Mouse (Mus musculus): ENCODE results near the gene Axin1. TPM values are rescaled to one million over a fixed set of nuclear protein-coding genes. Genes with fewer than 3 reads are reported as not detected.
A peak's percentile ranks its signal among the peaks of the same experiment; 100 is the strongest.

Gene Axin1
- total and polyA plus RNA-seq, 3 experiments, result 27.8 to 38.8 (median 28.5) TPM

DNA sequence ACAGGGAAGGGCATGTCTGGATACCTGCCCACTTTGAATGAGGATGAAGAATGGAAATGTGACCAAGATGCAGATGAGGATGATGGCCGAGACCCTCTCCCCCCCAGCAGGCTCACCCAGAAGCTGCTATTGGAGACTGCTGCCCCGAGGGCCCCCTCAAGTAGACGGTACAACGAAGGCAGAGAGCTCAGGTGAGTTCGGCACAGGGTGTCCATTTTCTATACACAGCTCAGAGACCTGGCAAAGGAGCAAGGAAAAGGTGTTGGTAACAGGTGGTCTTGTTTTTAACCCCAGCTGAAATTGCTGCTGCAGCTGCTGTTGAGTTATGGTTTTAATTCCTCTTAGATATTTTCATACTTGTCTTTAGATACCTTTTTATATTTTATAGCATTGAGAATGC is 4.9 kb downstream of the Axin1 start:
- DNase-seq (ENCODE audit: extremely low read depth), result no peak
- in situ Hi-C loops (cut with MboI; ENCODE audit: low pct_ligation_motif_present, low pct_unique_long_range_greater_than_20kb, low sequenced_read_pairs), result no loop called here
- H3K9ac ChIP-seq (ENCODE audit: insufficient read depth, low read depth), result no peak overlapping the region
- H3K36me3 ChIP-seq (replicated peaks in 1 of 2; ENCODE audit: control insufficient read depth in 1 of 2, insufficient read depth in 1 of 2, low read length in 1 of 2), result peaks cover 20 to 70% of the 10 kb centered on the region in 2 experiments
- no peak overlapping the region for H3K27ac ChIP-seq (ENCODE audit: insufficient read depth, low read depth)
- TF ChIP-seq USF1 (IDR thresholded peaks at IDR 0.05; ENCODE audit: low read depth, low read length) (no peak), ETS1 (conservative IDR thresholded peaks at IDR 0.05; ENCODE audit: low read depth, low read length) (no peak), MYC (IDR thresholded peaks at IDR 0.05; ENCODE audit: low read depth, low read length) (no peak), SMC3 (IDR thresholded peaks at IDR 0.05; ENCODE audit: low read depth, low read length) (no peak), PAX5 (IDR thresholded peaks at IDR 0.05; ENCODE audit: low read length) (no peak), RCOR1 (conservative IDR thresholded peaks at IDR 0.05; ENCODE audit: low read depth, low read length) (no peak), IRF4 (IDR thresholded peaks at IDR 0.05; ENCODE audit: low read depth, low read length) (no peak), POLR2AphosphoS2 (IDR thresholded peaks at IDR 0.05; ENCODE audit: low read depth, low read length) (no peak), TBP (conservative IDR thresholded peaks at IDR 0.05; ENCODE audit: low read depth, low read length) (no peak), MEF2A (IDR thresholded peaks at IDR 0.05; ENCODE audit: borderline replicate concordance, low read depth, low read length) (no peak), JUND (conservative IDR thresholded peaks at IDR 0.05; ENCODE audit: low read depth, low read length) (no peak), GABPA (IDR thresholded peaks at IDR 0.05; ENCODE audit: insufficient replicate concordance, low read depth, low read length) (no peak), NELFE (IDR thresholded peaks at IDR 0.05; ENCODE audit: low read depth, low read length) (no peak), CTCF (conservative IDR thresholded peaks at IDR 0.05 in 1 of 2, IDR thresholded peaks at IDR 0.05 in 1 of 2; ENCODE audit: low read depth in 2 of 2, low read length in 2 of 2) (no peak)
- dilution Hi-C loops (cut with MboI; ENCODE audit: extremely low pct_ligation_motif_present, extremely low pct_unique_long_range_greater_than_20kb, low sequenced_read_pairs), result no loop called here
- no peaks in the 10 kb centered on the region for H3K27me3 ChIP-seq (replicated peaks)
- no peaks in the 10 kb centered on the region for H3K9me3 ChIP-seq (replicated peaks; ENCODE audit: low read length)
- H3K4me1 ChIP-seq (ENCODE audit: control insufficient read depth in 1 of 2, insufficient read depth in 2 of 2), result peaks cover 3 to 31% of the 10 kb centered on the region in 2 experiments; a peak in 3 of 4 replicates
- H3K79me2 ChIP-seq (replicated peaks; ENCODE audit: control insufficient read depth, extremely low read depth, insufficient read depth, poor library complexity, severe bottlenecking), result peaks cover 61% of the 10 kb centered on the region
- no peak overlapping the region for H3K4me3 ChIP-seq (replicated peaks in 1 of 3; ENCODE audit: low read depth in 2 of 3, low read length in 2 of 3, poor library complexity in 1 of 3)
- no peak overlapping the region for H3K4me2 ChIP-seq (ENCODE audit: insufficient read depth, low read depth, poor library complexity, severe bottlenecking)

DNA sequence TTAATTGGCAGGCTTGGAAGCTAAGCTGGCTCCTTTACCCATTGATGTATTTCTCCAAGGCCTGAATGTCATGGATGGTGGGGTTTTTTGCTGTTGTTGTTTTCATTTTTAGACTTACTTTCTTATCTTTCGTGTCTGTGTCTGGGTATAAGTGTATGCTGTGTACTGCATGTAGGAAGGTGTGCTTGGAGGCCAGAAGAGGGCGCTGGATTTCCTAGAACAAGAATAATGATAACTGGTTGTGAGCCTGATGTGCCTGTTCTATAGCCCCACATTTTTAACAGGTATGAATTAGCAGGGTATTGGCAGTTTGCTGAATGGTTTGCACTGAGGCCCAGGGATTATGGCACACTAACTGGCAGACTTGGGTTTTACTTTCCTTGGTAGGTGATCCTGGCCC is 10.6 kb downstream of the Axin1 start:
- no peaks in the 10 kb centered on the region for H3K9me3 ChIP-seq (replicated peaks; ENCODE audit: low read length)
- no peak overlapping the region for H3K4me2 ChIP-seq (ENCODE audit: insufficient read depth, low read depth, poor library complexity, severe bottlenecking)
- H3K79me2 ChIP-seq (replicated peaks; ENCODE audit: control insufficient read depth, extremely low read depth, insufficient read depth, poor library complexity, severe bottlenecking), result peaks cover 33% of the 10 kb centered on the region
- H3K27ac ChIP-seq (ENCODE audit: insufficient read depth, low read depth), result no peak overlapping the region
- no peak overlapping the region for H3K4me3 ChIP-seq (replicated peaks in 1 of 3; ENCODE audit: low read depth in 2 of 3, low read length in 2 of 3, poor library complexity in 1 of 3)
- H3K36me3 ChIP-seq (replicated peaks in 1 of 2; ENCODE audit: control insufficient read depth in 1 of 2, insufficient read depth in 1 of 2, low read length in 1 of 2), result peaks cover 30 to 86% of the 10 kb centered on the region in 2 experiments
- in situ Hi-C loops (cut with MboI; ENCODE audit: low pct_ligation_motif_present, low pct_unique_long_range_greater_than_20kb, low sequenced_read_pairs), result no loop called here
- H3K9ac ChIP-seq (ENCODE audit: insufficient read depth, low read depth), result no peak overlapping the region
- peaks cover 0 to 3% of the 10 kb centered on the region in 2 experiments; a peak in 1 of 4 replicates for H3K4me1 ChIP-seq (ENCODE audit: control insufficient read depth in 1 of 2, insufficient read depth in 2 of 2)
- no peak for DNase-seq (ENCODE audit: extremely low read depth)
- dilution Hi-C loops (cut with MboI; ENCODE audit: extremely low pct_ligation_motif_present, extremely low pct_unique_long_range_greater_than_20kb, low sequenced_read_pairs), result no loop called here
- no peaks in the 10 kb centered on the region for H3K27me3 ChIP-seq (replicated peaks)
- TF ChIP-seq POLR2A (IDR thresholded peaks at IDR 0.05; ENCODE audit: low read depth, low read length) (no peak), JUND (conservative IDR thresholded peaks at IDR 0.05; ENCODE audit: low read depth, low read length) (no peak), USF2 (conservative IDR thresholded peaks at IDR 0.05; ENCODE audit: low read depth, low read length) (no peak), GABPA (IDR thresholded peaks at IDR 0.05; ENCODE audit: insufficient replicate concordance, low read depth, low read length) (no peak), CTCF (conservative IDR thresholded peaks at IDR 0.05 in 1 of 2, IDR thresholded peaks at IDR 0.05 in 1 of 2; ENCODE audit: low read depth in 2 of 2, low read length in 2 of 2) (peak in 1 of 2 experiments; percentile 16; a peak in 2 of 4 replicates), EP300 (IDR thresholded peaks at IDR 0.05; ENCODE audit: low read length) (no peak)

Data from CH12.LX (cell line).